Mouse (Mus musculus): ENCODE results near the gene Hmmr.
A peak's percentile ranks its signal among the peaks of the same experiment; 100 is the strongest.

The Hmmr gene

GRCm38 (mm10) chr11:40694311-40695087 is 38.7 kb downstream of the Hmmr start:
- DNase-seq (ENCODE audit: low spot score in 2 of 2): peak; percentile 24 to 30

DNA sequence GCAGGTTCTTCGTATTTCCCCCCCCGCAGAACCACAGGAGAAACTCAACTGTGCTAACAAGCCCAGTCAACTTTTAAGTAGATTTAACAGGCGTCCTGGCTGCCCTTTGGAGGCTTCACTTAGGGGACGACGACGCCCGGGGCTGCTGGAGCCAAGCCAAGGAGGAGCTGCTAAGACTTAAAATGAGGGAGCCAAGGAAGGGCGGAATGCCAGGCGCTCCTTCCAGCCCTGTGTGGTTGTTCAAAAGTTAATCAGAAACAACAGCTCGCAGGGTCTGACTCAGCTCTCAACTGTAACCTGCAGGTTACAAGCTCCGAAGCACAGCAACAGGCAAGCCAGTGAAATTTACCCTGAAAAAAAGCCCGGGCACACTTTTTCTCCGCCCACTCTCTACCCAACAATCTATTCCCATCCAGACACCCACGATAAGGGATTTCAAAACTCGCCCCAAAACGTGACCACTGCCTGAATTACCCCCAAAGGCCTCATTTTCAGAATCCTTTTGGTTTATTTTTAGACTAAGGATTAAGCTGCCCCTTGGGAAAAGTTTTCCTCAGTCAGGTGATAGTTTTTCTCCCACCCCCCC is 39.8 kb downstream of the Hmmr start:
- DNase-seq (ENCODE audit: low spot score in 2 of 2): peak; percentile 39 to 48

GRCm38 (mm10) chr11:40692511-40693365 is 40.5 kb downstream of the Hmmr start:
- DNase-seq (ENCODE audit: low spot score in 2 of 2): peak; percentile 86 to 88

- DNase-seq (ENCODE audit: low spot score in 2 of 2): peak; percentile 11 to 16
Measured at GRCm38 (mm10) chr11:40692101-40692509, 41.1 kb downstream of the Hmmr start.

DNA sequence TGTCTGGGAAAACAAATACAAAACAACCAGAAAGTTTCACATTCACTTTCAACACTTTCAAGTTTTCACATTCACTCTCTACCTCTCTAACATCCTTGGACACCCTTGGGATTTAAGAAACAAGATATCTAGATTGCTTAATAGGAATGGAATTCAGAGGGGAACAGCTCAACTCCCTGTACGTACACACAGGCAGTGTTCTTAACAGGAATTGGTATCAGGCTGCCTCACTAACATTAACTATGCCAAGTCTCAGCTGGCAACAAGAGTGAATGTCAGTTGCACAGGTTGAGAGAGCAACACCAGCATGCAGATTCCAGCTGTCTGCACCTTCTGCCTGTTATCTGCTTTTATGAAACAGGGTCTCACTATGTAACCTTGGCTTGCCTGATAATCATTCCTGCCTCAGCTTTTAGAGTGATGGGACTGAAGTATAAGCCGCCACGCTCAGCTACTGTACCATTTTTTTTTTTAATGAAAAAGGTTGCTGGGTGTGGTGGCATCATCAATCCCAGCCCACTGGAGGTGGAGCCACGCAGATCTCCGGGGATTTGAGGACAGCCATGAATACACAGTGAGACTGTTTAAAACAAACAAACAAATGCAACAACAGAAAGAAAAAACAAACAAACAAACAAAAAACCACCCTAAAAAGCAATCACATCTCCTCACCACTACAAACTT is 42.6 kb downstream of the Hmmr start:
- DNase-seq (ENCODE audit: low spot score in 2 of 2): no peak

GRCm38 (mm10) chr11:40683295-40683694 is 49.9 kb downstream of the Hmmr start:
- DNase-seq (ENCODE audit: low spot score in 2 of 2): no peak

DNA sequence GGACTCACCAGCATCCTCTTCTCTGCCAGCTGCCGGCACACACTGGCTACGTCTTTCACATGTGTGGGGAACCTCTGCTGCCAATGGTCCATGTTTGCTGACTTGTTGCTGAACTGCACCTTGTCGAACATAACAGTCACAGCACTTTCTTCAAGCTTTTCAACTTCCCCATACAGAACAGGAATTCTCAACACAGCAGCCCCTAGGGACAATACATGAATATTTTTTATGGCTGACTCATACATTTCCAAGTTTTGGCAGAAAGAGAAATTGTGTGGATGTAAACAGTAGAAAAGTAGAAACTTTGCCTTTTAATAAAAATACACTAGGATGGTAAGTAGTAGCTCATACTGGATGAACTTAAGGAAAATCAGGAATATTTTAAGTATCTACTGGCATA is 50.8 kb downstream of the Hmmr start:
- no peak for DNase-seq (ENCODE audit: low spot score in 2 of 2)

DNA sequence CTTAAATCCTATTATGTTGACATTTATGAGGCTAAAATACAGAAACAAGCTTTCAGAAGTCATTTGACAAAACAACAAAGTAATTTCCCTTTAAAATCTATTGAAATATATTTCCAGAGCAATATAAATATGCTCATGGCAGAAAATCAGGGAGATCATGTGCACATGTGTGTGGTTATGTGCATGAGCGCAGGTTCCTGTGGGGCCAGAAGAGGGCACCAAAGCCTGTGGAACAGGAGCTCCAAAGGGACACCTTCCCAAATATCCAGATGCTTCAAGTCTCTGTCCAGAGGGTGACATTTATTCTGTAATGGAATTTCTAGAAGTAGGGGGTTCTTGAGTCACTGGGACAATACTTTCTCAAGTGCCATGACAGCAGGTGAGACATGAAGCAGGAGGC is 56.1 kb downstream of the Hmmr start:
- no peak for DNase-seq (ENCODE audit: low spot score in 2 of 2)

DNA sequence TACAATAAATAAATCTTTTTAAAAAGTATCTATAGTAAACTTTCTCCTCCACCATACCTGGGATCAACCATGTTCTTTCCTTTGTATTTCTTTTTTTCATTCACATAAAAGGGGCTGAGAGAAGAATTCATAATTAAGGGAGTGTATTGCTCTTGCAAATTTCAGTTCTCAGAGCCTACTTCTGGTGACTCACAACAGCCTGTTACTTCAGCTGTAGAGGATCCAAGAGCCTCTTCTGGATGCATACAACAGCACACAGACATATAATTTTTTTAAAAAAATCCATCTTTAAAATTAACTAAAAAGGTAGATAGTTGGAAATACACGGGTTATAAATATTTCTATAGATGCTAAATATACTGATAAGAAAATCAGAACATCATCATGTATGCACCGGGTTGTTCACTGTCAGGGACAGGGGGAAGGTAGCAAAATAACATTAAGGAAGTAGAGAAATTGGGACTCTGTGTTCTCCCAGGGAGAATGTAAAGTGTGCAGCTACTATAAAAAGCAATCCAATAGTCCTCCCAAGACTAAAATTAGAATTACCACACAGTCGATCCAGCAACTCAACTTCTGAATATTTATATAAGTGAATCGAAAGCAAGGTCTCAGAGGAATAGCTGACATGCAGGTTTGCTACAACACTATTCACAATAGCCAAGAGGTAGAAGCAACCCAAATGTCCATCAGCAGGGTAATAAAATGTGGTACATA is 58.0 kb downstream of the Hmmr start:
- no peak for DNase-seq (ENCODE audit: low spot score in 2 of 2)
